Comparison of ENCODE assay signal across 9 mouse cellular contexts in genomic region chr14:61327618-61328450, GRCm38 (mm10). TPM values are rescaled to one million over a fixed set of nuclear protein-coding genes. Genes with fewer than 3 reads are reported as not detected.
A peak's percentile ranks its signal among the peaks of the same experiment; 100 is the strongest.
DNase-seq lines count a peak whose midpoint lies in the region; ATAC-seq and TF ChIP-seq lines count a peak whose summit lies in the region.
"Had no signal": no experiment of that assay in that cellular context is flagged by ENCODE, and none has a peak within 500 bp of the region (broad histone marks: within the 10 kb centered on the region; RNA-seq: fewer than 3 reads in every experiment).

No protein-coding gene starts in this region.

- no peaks in the 10 kb centered on the region for H3K27me3 ChIP-seq in liver, embryonic 14.5 days (ENCODE audit: control insufficient read depth, insufficient read depth, low read length)
- H3K27me3 ChIP-seq in stomach, embryonic 15.5 days (replicated peaks) = no peaks in the 10 kb centered on the region

- WGBS in liver, embryonic 14.5 days (ENCODE audit: insufficient replicate concordance) = 35% methylated on average over 19 of the region's 19 CpGs
- 32% methylated on average over 19 of the region's 19 CpGs for WGBS in stomach, embryonic 15.5 days

- peak overlapping the region; percentile 33 for H3K4me2 ChIP-seq in liver, embryonic 14.5 days (ENCODE audit: low read depth)
- peak overlapping the region; percentile 49 for H3K4me2 ChIP-seq in stomach, embryonic 15.5 days

- no peak for TF ChIP-seq EP300 in liver, embryonic 14.5 days (IDR thresholded peaks at IDR 0.05; ENCODE audit: low read depth)

- H3K4me3 ChIP-seq in liver, embryonic 14.5 days (ENCODE audit: insufficient read depth in 1 of 2, low read depth in 2 of 2, low read length in 2 of 2) = peak overlapping the region in 1 of 2 experiments; percentile 27; a peak in 2 of 4 replicates
- peak overlapping the region; percentile 24; the same call in 1 of the 2 replicates for H3K4me3 ChIP-seq in stomach, embryonic 15.5 days (replicated peaks)

- no peaks in the 10 kb centered on the region for H3K9me3 ChIP-seq in liver, embryonic 14.5 days (ENCODE audit: control insufficient read depth, low read length)
- H3K9me3 ChIP-seq in stomach, embryonic 15.5 days = no peaks in the 10 kb centered on the region

- intact Hi-C loops in heart, postnatal 36 days (cut with DNase I) = no loop called here

- no peaks in the 10 kb centered on the region for H3K36me3 ChIP-seq in liver, embryonic 14.5 days (replicated peaks; ENCODE audit: control insufficient read depth, insufficient read depth, low read depth)
- no peaks in the 10 kb centered on the region for H3K36me3 ChIP-seq in stomach, embryonic 15.5 days

- peak; percentile 89 for DNase-seq in CD4-positive helper T cell, adult 2 months (ENCODE audit: low read depth, low spot score)
- peak; percentile 87 to 92 for DNase-seq in cerebellum, adult 18-20 months
- peak; percentile 18 for DNase-seq in forelimb bud, embryonic 11.5 days (ENCODE audit: low read depth, low spot score)
- peak; percentile 65 to 66 for DNase-seq in heart, postnatal 36 days
- peak; percentile 91 for DNase-seq in layer of hippocampus, adult 11-12 months (ENCODE audit: low spot score)
- peak in 1 of 3 experiments; percentile 27 for DNase-seq in liver, embryonic 14.5 days (ENCODE audit: low read depth in 3 of 3, low spot score in 3 of 3)
- peak; percentile 65 to 70 for DNase-seq in natural killer cell, adult 2 months (ENCODE audit: low spot score in 2 of 2)

- peaks cover 0 to 3% of the 10 kb centered on the region in 2 experiments; a peak in 1 of 4 replicates for H3K4me1 ChIP-seq in liver, embryonic 14.5 days (replicated peaks; ENCODE audit: control insufficient read depth in 2 of 2, insufficient read depth in 2 of 2, low read length in 1 of 2)
- 0 out of 2 replicates have a peak, but pooled peaks cover 8% of the 10 kb centered on the region for H3K4me1 ChIP-seq in stomach, embryonic 15.5 days

- no peak overlapping the region for H3K9ac ChIP-seq in liver, embryonic 14.5 days (replicated peaks)
- no peak overlapping the region for H3K9ac ChIP-seq in stomach, embryonic 15.5 days

- H3K27ac ChIP-seq in liver, embryonic 14.5 days = no peak overlapping the region
- no peak overlapping the region for H3K27ac ChIP-seq in stomach, embryonic 15.5 days

- ATAC-seq in liver, embryonic 14.5 days (ENCODE audit: insufficient read depth) = peak; percentile 33; the same call in 1 of the 2 replicates
- no peak for ATAC-seq in stomach, embryonic 15.5 days (ENCODE audit: insufficient read depth, low FRiP score, low read depth)

- peak; percentile 15; the same call in 1 of the 2 replicates for TF ChIP-seq CTCF in liver, embryonic 14.5 days (IDR thresholded peaks at IDR 0.05; ENCODE audit: low read depth)

RNA-seq across cellular contexts. Expression of gene Arl11, which starts 18.3 kb away (rescaled TPM):
- total RNA-seq in heart, postnatal 36 days (2021) = 1 to 10 TPM; 1.2 to 1.7 TPM
- polyA plus RNA-seq in liver, embryonic 14.5 days (2012; rRNA removed) = 1.1 and 1.6 TPM in 2 replicates
- polyA plus RNA-seq in liver, embryonic 14.5 days (2014; fragmentation: Nextera tagmentation; extraction: Ambion mirVana) = 1.4 and 1.8 TPM in 2 replicates
- 1.0 and 1.2 TPM in 2 replicates for polyA plus RNA-seq in stomach, embryonic 15.5 days (2015; fragmentation: Nextera tagmentation; extraction: Ambion mirVana)
- polyA plus RNA-seq: C2C12 had no signal

RNA-seq across cellular contexts. Expression of gene Ebpl, which starts 32.4 kb away (rescaled TPM):
- total RNA-seq in heart, postnatal 36 days (2021) = 1 to 10 TPM; 1.1 TPM
- polyA plus RNA-seq in liver, embryonic 14.5 days (2012; rRNA removed) = 0.90 and 1.1 TPM in 2 replicates
- 4.7 and 4.9 TPM in 2 replicates for polyA plus RNA-seq in liver, embryonic 14.5 days (2014; fragmentation: Nextera tagmentation; extraction: Ambion mirVana)
- 8.6 and 8.8 TPM in 2 replicates for polyA plus RNA-seq in stomach, embryonic 15.5 days (2015; fragmentation: Nextera tagmentation; extraction: Ambion mirVana)
